Mouse (Mus musculus) adipose tissue, adult 10 weeks (tissue): ENCODE measurements around the gene Nkiras2. TPM values are rescaled to one million over a fixed set of nuclear protein-coding genes. Genes with fewer than 3 reads are reported as not detected.

ENCODE experiments used
- polyA plus RNA-seq: library from polyadenylated mRNA; stranded (reverse); fragments of 350-450 nt; fragmentation: Illumina TruSeq; extraction: RNeasy Lipid Tissue Mini Kit (QIAGEN cat#74804); gene quantifications from one replicate; pipeline ENCODE4 v1.2.3, GENCODE M21; 2014; ENCODE audit warnings: low read depth, low replicate concordance

Nkiras2 gene
- polyA plus RNA-seq = 36.0 TPM

GRCm38 (mm10) chr11:100618761-100619484, at the start of gene Nkiras2:
Nkiras2 (plus strand) TSS chr11:100619244.

GRCm38 (mm10) chr11:100574708-100575483, 44.1 kb upstream of the Nkiras2 start, which contains the start of gene Cnp:
Cnp (plus strand) TSS chr11:100574904.

GRCm38 (mm10) chr11:100619982-100620381, 938 bp downstream of the Nkiras2 start, which contains the start of gene Dnajc7:
Dnajc7 (minus strand) TSS chr11:100620168.

Other genes starting within 250 kb of the Nkiras2 start
- 129 TPM for gene Jup, start 221.5 kb upstream of the Nkiras2 start, polyA plus RNA-seq
- 22.9 TPM for gene P3h4, start 204.4 kb upstream of the Nkiras2 start, polyA plus RNA-seq
- 17.5 TPM for gene Fkbp10, start 203.5 kb upstream of the Nkiras2 start, polyA plus RNA-seq
- 33.0 TPM for gene Nt5c3b, start 177.4 kb upstream of the Nkiras2 start, polyA plus RNA-seq
- 12.0 TPM for gene Klhl10, start 177.3 kb upstream of the Nkiras2 start, polyA plus RNA-seq
- gene Klhl11, start 146.5 kb upstream of the Nkiras2 start, polyA plus RNA-seq = 3.8 TPM
- gene Acly, start 91.2 kb upstream of the Nkiras2 start, polyA plus RNA-seq = 416 TPM
- 7.9 TPM for gene Ttc25, start 73.6 kb upstream of the Nkiras2 start, polyA plus RNA-seq
- 21.8 TPM for gene Cnp, start 44.3 kb upstream of the Nkiras2 start, polyA plus RNA-seq
- 171 TPM for gene Dnajc7, start 924 bp downstream of the Nkiras2 start, polyA plus RNA-seq
- 0.17 TPM for gene Zfp385c, start 73.2 kb downstream of the Nkiras2 start, polyA plus RNA-seq
- gene Dhx58, start 85.0 kb downstream of the Nkiras2 start, polyA plus RNA-seq = 4.3 TPM
- 20.7 TPM for gene Kat2a, start 93.2 kb downstream of the Nkiras2 start, polyA plus RNA-seq
- gene Hspb9, start 94.6 kb downstream of the Nkiras2 start, polyA plus RNA-seq = 32.9 TPM
- gene Rab5c, start 119.0 kb downstream of the Nkiras2 start, polyA plus RNA-seq = 132 TPM
- 0.60 TPM for gene Kcnh4, start 140.7 kb downstream of the Nkiras2 start, polyA plus RNA-seq
- gene Hcrt, start 143.7 kb downstream of the Nkiras2 start, polyA plus RNA-seq = not detected
- 16.4 TPM for gene Ghdc, start 151.7 kb downstream of the Nkiras2 start, polyA plus RNA-seq
- gene Stat5b, start 231.5 kb downstream of the Nkiras2 start, polyA plus RNA-seq = 23.3 TPM
- 31.5 TPM for gene Stat5a, start 240.1 kb downstream of the Nkiras2 start, polyA plus RNA-seq